Mouse (Mus musculus): ENCODE results near the gene Fbxo36.

DNA sequence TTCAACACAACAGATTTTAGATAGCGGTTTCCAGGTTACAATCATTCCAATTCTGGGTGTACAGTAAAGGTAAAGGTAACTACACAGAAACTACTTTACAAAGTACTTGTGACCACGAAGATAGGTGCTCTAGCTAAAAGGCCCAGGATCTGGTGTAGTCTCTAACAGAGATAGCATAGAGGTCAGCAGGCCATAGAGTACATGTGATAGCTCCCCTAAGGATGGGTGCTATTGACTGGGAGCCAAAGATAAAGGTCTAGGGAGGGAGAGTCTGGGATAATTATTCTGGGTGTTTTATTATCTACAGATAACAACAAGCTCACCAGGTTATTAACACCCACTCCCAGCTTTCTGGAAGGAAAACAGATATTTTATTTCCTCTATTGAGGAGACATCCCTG lies 83.8 kb downstream of the Fbxo36 start:
- TF ChIP-seq GATA1 (IDR thresholded peaks at IDR 0.05; ENCODE audit: low read length) (no peak), TAL1 (IDR thresholded peaks at IDR 0.05; ENCODE audit: low read length) (no peak)

All from erythroblast, embryonic 14.5 days (primary cell).